Mouse (Mus musculus) liver, postnatal 0 days (tissue): ENCODE data around the gene Gpc6. TPM values are rescaled to one million over a fixed set of nuclear protein-coding genes. Genes with fewer than 3 reads are reported as not detected.

Source experiments
- ATAC-seq: fragments of 200-750 bp; cut with Nextera tagmentation; 2 replicates; pipeline ENCODE4 v1.8.0; 2017; ENCODE audit warnings: mild to moderate bottlenecking, moderate library complexity
- DNase-seq: peaks from one replicate; pipeline ENCODE4 v3.0.0-alpha.2; 2016
- H3K27ac ChIP-seq: fragments of 300-500 bp; sonication (generic); 2 replicates; pipeline ENCODE4 v1.5.1; 2014; ENCODE audit warnings: antibody characterized with exemption, moderate library complexity, mild to moderate bottlenecking, low read depth
- H3K27me3 ChIP-seq: fragments of 300-500 bp; sonication (generic); 2 replicates; pipeline ENCODE4 v1.6.1; 2014; ENCODE audit warnings: low read length, control low read depth, mixed read lengths; ENCODE audit not compliant: insufficient read depth
- H3K36me3 ChIP-seq: fragments of 300-500 bp; sonication (generic); replicated peaks from 2 replicates; pipeline ENCODE4 v1.6.1; 2014; ENCODE audit warnings: mild to moderate bottlenecking, control low read depth, low read length, moderate library complexity, mixed read lengths; ENCODE audit not compliant: insufficient read depth
- H3K4me1 ChIP-seq: fragments of 300-500 bp; sonication (generic); 2 replicates; pipeline ENCODE4 v1.6.1; 2014; ENCODE audit warnings: antibody characterized with exemption, mild to moderate bottlenecking, control low read depth; ENCODE audit not compliant: insufficient read depth
- H3K4me2 ChIP-seq: fragments of 300-500 bp; sonication (generic); 2 replicates; pipeline ENCODE4 v1.6.1; 2014; ENCODE audit warnings: low read depth, mild to moderate bottlenecking, low read length, moderate library complexity, mixed read lengths
- H3K4me3 ChIP-seq: fragments of 300-500 bp; sonication (generic); 2 replicates; pipeline ENCODE4 v1.5.1; 2014; ENCODE audit warnings: low read depth, low read length
- H3K9ac ChIP-seq: fragments of 300-500 bp; sonication (generic); replicated peaks from 2 replicates; pipeline ENCODE4 v1.6.1; 2014; ENCODE audit warnings: mild to moderate bottlenecking, moderate library complexity
- H3K9me3 ChIP-seq: fragments of 300-500 bp; sonication (generic); 2 replicates; pipeline ENCODE4 v1.6.1; 2016; ENCODE audit warnings: mild to moderate bottlenecking, control low read depth, low read length, mixed read lengths
- CTCF ChIP-seq: sonication (generic); IDR thresholded peaks from 2 replicates; pipeline ENCODE4 v1.5.1; 2016; ENCODE audit warnings: antibody characterized with exemption, low read depth
- EP300 ChIP-seq: IDR thresholded peaks from 2 replicates; pipeline ENCODE4 v1.6.1; 2016; ENCODE audit warnings: antibody characterized with exemption, low read depth, mild to moderate bottlenecking
- WGBS: fragments of 180-500 bp; shearing (Covaris S2); extraction: QIAGEN DNeasy Blood & Tissue Kit; methylation state at CpG from one replicate; pipeline ENCODE4 v1.1.7; 2014; ENCODE audit not compliant: insufficient replicate concordance; 5-methylcytosine and 5-hydroxymethylcytosine counted together
- polyA plus RNA-seq: library from polyadenylated mRNA; unstranded; fragments of >200 nt; fragmentation: Nextera tagmentation; extraction: Ambion mirVana; gene quantifications from 2 replicates; pipeline ENCODE4 v1.2.1, GENCODE M21; 2015

Gpc6 gene
- polyA plus RNA-seq, 1 experiment from 2014 or later: 4.8 TPM

- WGBS: 66% methylated on average over 3 of the region's 3 CpGs
- no peaks in the 10 kb centered on the region for H3K4me1 ChIP-seq
- ATAC-seq: no peak
These were observed 526.4 kb downstream of the Gpc6 start for GRCm38 (mm10) chr14:117451391-117451991.

DNA sequence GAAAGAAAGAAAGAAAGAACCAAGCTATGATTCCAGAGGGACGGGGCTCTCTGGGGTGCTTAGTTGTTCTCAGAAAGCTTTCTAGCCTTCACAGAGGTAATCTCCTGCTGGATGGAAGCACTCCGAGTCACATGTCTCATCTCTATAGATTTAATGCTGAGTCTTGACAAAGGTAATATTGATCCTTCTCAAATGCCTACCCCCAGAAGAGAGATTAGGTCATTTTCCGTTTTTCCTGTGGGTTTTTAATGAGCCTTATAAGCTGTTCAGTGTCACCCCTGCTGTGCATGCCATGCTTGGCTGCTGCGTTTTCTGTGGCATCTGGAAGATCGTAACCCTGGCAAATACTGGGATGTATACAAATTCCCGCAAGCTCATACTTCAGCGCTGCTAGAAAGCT, 527.0 kb downstream of the Gpc6 start:
- Histone ChIP-seq H3K9ac (no peak overlapping the region), H3K27me3 (no peaks in the 10 kb centered on the region), H3K36me3 (no peaks in the 10 kb centered on the region), H3K9me3 (no peaks in the 10 kb centered on the region), H3K4me1 (no peaks in the 10 kb centered on the region), H3K27ac (no peak overlapping the region), H3K4me3 (no peak overlapping the region), H3K4me2 (no peak overlapping the region)
- no peak for DNase-seq
- ATAC-seq: no peak
- 78% methylated on average over 7 of the region's 7 CpGs for WGBS
- TF ChIP-seq EP300: no peak
- TF ChIP-seq CTCF: no peak

More at GRCm38 (mm10) chr14:117451391-117451991, 526.4 kb downstream of the Gpc6 start:
- no peak overlapping the region for H3K27ac ChIP-seq
- H3K27me3 ChIP-seq: no peaks in the 10 kb centered on the region
- H3K4me3 ChIP-seq: no peak overlapping the region
- no peak for DNase-seq
- no peaks in the 10 kb centered on the region for H3K9me3 ChIP-seq
- no peak overlapping the region for H3K9ac ChIP-seq
- TF ChIP-seq EP300 (no peak), CTCF (no peak)
- H3K4me2 ChIP-seq: no peak overlapping the region
- no peaks in the 10 kb centered on the region for H3K36me3 ChIP-seq

- ATAC-seq: no peak
- H3K27ac ChIP-seq: no peak overlapping the region
- DNase-seq: no peak
- H3K4me2 ChIP-seq: no peak overlapping the region
- no peak overlapping the region for H3K4me3 ChIP-seq
- H3K9ac ChIP-seq: no peak overlapping the region
- H3K27me3 ChIP-seq: no peaks in the 10 kb centered on the region
- peaks cover 2% of the 10 kb centered on the region; the same call in 1 of the 2 replicates for H3K4me1 ChIP-seq
- H3K9me3 ChIP-seq: no peaks in the 10 kb centered on the region
- no peak for TF ChIP-seq EP300
- no peak for TF ChIP-seq CTCF
- H3K36me3 ChIP-seq: no peaks in the 10 kb centered on the region
- WGBS: 78% methylated on average over 2 of the region's 2 CpGs
These were observed 548.3 kb downstream of the Gpc6 start for GRCm38 (mm10) chr14:117473378-117473777.

- Histone ChIP-seq H3K4me2 (no peak overlapping the region), H3K9ac (no peak overlapping the region), H3K9me3 (no peaks in the 10 kb centered on the region), H3K4me1 (peaks cover 2% of the 10 kb centered on the region; the same call in 1 of the 2 replicates), H3K27me3 (no peaks in the 10 kb centered on the region), H3K36me3 (no peaks in the 10 kb centered on the region), H3K27ac (no peak overlapping the region), H3K4me3 (no peak overlapping the region)
- TF ChIP-seq CTCF (no peak), EP300 (no peak)
- ATAC-seq (no peak), DNase-seq (no peak)
- WGBS: 63% methylated on average over 3 of the region's 3 CpGs
These were observed 553.8 kb downstream of the Gpc6 start for GRCm38 (mm10) chr14:117478879-117479278.

GRCm38 (mm10) chr14:117487161-117487754, 562.1 kb downstream of the Gpc6 start:
- no peaks in the 10 kb centered on the region for H3K36me3 ChIP-seq
- no peak overlapping the region for H3K9ac ChIP-seq
- WGBS: 49% methylated on average over 4 of the region's 4 CpGs
- H3K9me3 ChIP-seq: no peaks in the 10 kb centered on the region
- H3K4me3 ChIP-seq: no peak overlapping the region
- H3K27ac ChIP-seq: no peak overlapping the region
- no peak for ATAC-seq
- no peak for TF ChIP-seq CTCF
- no peak for TF ChIP-seq EP300
- no peak overlapping the region for H3K4me2 ChIP-seq
- no peak for DNase-seq
- H3K4me1 ChIP-seq: no peaks in the 10 kb centered on the region
- H3K27me3 ChIP-seq: no peaks in the 10 kb centered on the region

- Histone ChIP-seq H3K9me3 (no peaks in the 10 kb centered on the region), H3K27ac (no peak overlapping the region), H3K27me3 (no peaks in the 10 kb centered on the region), H3K9ac (no peak overlapping the region), H3K4me2 (no peak overlapping the region), H3K4me1 (no peaks in the 10 kb centered on the region), H3K4me3 (no peak overlapping the region), H3K36me3 (no peaks in the 10 kb centered on the region)
- no peak for TF ChIP-seq CTCF
- no peak for ATAC-seq
- no peak for DNase-seq
- WGBS: 59% methylated on average over 5 of the region's 5 CpGs
These were observed 565.4 kb downstream of the Gpc6 start for GRCm38 (mm10) chr14:117490469-117490868.
